Comparison of ENCODE assay signal across 23 mouse cellular contexts in genomic region chr17:8929636-8930035, GRCm38 (mm10).
"Had no signal": no experiment of that assay in that cellular context is flagged by ENCODE, and none has a peak within 500 bp of the region (broad histone marks: within the 10 kb centered on the region; RNA-seq: fewer than 3 reads in every experiment).

No protein-coding gene starts in this region.

- H3K27me3 ChIP-seq: lung, embryonic 15.5 days; neural tube, embryonic 13.5 days had no signal

- H3K27ac ChIP-seq: kidney, embryonic 15.5 days; limb, embryonic 10.5 days; limb, embryonic 13.5 days; liver, embryonic 12.5 days; liver, embryonic 15.5 days; lung, embryonic 15.5 days; midbrain, embryonic 10.5 days; neural tube, embryonic 13.5 days; stomach, postnatal 0 days had no signal

- DNase-seq: kidney, adult 8-10 months; kidney, postnatal 10 days; kidney, postnatal 36 days; liver; lung, adult 18-20 months; lung, postnatal 10 days; lung, postnatal 36 days; midbrain, embryonic 14.5 days; right cerebral cortex, postnatal 14 days; right cerebral cortex, postnatal 4 days; thymus, adult 2 months; thymus, postnatal 14 days; thymus, postnatal 4 days had no signal

- H3K4me3 ChIP-seq: kidney, embryonic 15.5 days; limb, embryonic 10.5 days; limb, embryonic 13.5 days; liver, embryonic 12.5 days; liver, embryonic 15.5 days; lung, embryonic 15.5 days; megakaryocyte, embryonic 14.5 days; midbrain, embryonic 10.5 days; neural tube, embryonic 13.5 days had no signal

- H3K36me3 ChIP-seq: kidney, embryonic 15.5 days; limb, embryonic 10.5 days; limb, embryonic 13.5 days; liver, embryonic 12.5 days; liver, embryonic 15.5 days; lung, embryonic 15.5 days; midbrain, embryonic 10.5 days; neural tube, embryonic 13.5 days had no signal

- H3K4me1 ChIP-seq: liver, embryonic 12.5 days; liver, embryonic 15.5 days; lung, embryonic 15.5 days had no signal

- ATAC-seq: liver, embryonic 12.5 days had no signal

- H3K4me2 ChIP-seq: kidney, embryonic 15.5 days; limb, embryonic 13.5 days; liver, embryonic 12.5 days; liver, embryonic 15.5 days; lung, embryonic 15.5 days; neural tube, embryonic 13.5 days had no signal

- H3K9ac ChIP-seq: kidney, embryonic 15.5 days; limb, embryonic 13.5 days; liver, embryonic 12.5 days; liver, embryonic 15.5 days; lung, embryonic 15.5 days; neural tube, embryonic 13.5 days had no signal

- H3K9me3 ChIP-seq: kidney, embryonic 15.5 days; limb, embryonic 10.5 days; limb, embryonic 13.5 days; liver, embryonic 12.5 days; liver, embryonic 15.5 days; lung, embryonic 15.5 days; megakaryocyte, embryonic 14.5 days; midbrain, embryonic 10.5 days; neural tube, embryonic 13.5 days had no signal
